Mouse (Mus musculus): Measurements from ENCODE around the gene Igsf10.

GRCm38 (mm10) chr3:59296563-59297130, 47.5 kb downstream of the Igsf10 start:
- TF ChIP-seq CTCF (IDR thresholded peaks at IDR 0.05; ENCODE audit: extremely low read depth, insufficient read depth, low read length) (no peak), POLR2A (IDR thresholded peaks at IDR 0.05; ENCODE audit: extremely low read depth, insufficient read depth, low read length) (no peak)
